Mouse (Mus musculus): ENCODE results near the gene Pf4. TPM values are rescaled to one million over a fixed set of nuclear protein-coding genes. Genes with fewer than 3 reads are reported as not detected.
"Not testable (repeated sequence)": the region's sequence is repeated elsewhere in the genome, so short reads cannot be mapped to it uniquely, and the experiment has no call there.

Gene Pf4
- polyA plus RNA-seq, 1 experiment = 5.0 TPM

DNA sequence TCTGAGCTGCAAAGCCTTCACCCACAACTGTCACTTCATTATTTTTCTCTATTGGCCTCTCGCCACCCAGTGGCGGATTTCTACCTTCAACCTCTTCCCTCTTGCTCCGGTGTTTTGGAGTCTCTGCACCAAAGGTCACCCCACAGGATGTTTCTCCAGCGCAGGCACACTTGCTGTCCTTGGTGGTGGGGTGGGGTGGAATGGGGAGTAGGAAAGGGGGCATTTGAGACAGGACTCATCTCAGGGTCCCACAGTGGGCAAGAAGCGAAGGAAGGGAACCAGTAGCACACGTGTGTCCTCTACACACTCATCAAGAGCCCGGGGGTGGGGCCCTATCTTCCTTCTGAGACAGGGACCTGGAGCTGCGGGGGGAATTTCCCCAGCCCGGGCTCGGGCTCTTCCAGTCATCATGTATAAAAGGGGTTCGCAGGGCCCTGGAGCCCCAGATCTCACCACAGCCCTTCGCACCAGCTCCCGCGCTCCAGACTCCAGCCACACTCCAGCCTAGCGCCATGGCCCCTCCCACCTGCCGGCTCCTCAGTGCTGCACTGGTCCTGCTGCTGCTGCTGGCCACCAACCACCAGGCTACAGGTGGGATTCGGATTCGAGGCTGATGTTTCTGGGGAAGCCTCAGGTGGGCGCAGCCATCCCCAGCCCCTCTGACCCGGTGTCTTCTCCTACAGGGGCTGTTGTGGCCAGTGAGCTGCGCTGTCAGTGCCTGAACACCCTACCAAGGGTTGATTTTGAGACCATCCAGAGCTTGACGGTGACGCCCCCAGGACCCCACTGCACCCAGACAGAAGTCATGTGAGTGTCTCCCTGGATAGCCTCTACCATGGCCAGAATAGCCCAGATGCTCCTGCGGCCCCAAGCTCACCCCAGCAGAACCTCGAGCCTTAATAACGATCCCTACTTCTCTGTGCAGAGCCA lies 13.7 kb downstream of the Pf4 start, which contains the start of gene Cxcl3:
TSS of gene Cxcl3 (plus strand) at position 445 of the 930 bp plus-strand sequence.
- peak in 1 of 2 experiments; percentile 9 for DNase-seq (ENCODE audit: extremely low spot score in 1 of 2, low spot score in 1 of 2)

DNA sequence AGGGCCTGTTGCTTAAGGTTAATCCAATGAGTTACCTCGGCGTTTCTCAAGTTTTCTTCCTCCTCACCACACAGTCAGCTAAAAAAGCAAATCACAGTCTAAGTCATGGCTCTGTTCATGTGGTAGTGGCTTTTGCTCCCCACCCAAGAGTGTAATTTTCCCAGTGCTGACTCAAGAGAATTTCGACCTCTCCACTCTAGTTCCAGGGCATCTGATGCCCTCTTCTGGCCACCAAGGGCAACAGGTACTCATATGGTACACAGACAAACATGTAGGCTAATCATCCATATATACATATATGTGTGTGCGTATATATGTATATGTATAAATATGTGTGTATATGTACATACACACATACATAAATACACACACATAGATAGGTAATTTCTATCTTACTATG lies 15.9 kb downstream of the Pf4 start:
- no peak for DNase-seq (ENCODE audit: extremely low spot score in 1 of 2, low spot score in 1 of 2)

DNA sequence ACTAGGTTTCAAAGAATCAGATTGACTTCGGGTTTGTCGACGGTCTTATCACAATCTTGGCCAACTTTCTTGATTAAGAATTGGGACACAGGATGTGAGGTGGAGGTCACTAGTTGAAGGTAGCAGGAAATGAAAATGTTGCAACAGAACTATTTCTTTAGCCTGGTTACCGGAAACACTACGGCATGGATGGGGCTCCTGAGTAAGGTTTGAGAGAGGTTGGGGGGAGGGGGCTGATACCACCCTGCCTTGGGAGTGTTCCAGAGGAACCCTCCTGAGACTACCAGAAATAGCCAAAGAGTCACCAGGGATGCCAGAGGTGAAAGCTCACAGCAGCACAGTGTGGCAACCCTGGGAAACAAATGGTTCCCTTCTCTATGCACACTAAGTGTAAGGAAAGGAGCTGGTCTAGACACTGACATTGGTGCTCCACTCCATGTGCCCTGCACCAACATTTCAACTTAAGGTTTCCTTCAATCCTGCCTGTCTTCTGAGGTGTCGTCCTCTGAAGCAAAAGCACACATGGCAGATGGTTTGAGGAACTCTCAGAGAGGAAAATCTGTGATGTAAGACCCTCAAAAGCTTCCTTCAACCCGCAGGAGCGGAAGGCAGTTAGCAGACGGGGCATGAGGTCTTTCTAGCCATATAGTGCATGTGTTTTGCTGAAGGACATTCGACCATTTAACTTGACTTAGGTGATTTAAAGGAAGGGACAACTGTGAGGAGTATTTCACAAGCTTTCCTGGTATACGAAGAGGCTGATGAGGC lies 17.3 kb downstream of the Pf4 start:
- DNase-seq (ENCODE audit: extremely low spot score in 1 of 2, low spot score in 1 of 2) = no peak

DNA sequence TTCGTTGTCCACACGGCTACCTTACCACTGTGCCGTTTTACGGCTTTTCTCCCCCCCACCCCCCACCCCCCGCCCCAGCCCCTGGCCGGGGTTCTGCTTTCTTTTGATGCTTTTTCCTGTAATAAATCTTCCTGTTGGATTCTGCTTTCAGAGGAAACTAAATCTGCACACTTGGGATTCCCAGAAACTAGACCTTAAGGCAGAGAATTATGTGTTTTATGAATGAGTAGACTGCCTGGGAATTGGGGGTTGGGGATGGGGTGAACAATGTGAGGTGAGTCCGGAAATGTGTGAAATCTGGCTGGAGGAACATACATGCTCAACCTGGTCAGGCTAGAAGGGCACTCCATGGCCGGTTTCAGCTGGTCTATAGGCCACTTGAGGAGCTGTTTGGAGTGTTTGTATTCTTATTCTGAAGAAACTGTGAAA lies 17.9 kb downstream of the Pf4 start:
- DNase-seq (ENCODE audit: extremely low spot score in 1 of 2, low spot score in 1 of 2) = no peak

DNA sequence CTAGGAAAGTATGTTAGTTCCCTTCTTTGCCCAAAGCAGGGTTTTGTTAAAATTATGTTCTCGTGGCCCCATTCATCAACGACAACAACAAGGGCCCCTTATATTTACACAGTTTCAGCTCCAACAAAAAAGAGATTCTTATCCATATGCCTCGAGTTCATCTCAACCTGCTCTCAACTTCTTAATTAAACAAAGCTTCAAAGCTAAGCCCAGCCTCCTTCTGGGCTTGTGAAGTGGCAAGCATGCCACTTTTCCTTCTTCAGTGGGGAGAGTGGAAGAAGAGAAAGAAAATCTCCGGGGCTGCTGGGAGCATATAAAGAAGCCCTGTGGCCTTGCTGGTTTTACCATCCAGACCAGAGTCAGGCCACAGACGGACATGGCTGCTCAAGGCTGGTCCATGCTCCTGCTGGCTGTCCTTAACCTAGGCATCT lies 22.0 kb downstream of the Pf4 start, which contains the start of gene Cxcl15:
TSS of gene Cxcl15 (plus strand) at position 340 of the 431 bp plus-strand sequence.
- no peak for DNase-seq (ENCODE audit: extremely low spot score in 1 of 2, low spot score in 1 of 2)

DNA sequence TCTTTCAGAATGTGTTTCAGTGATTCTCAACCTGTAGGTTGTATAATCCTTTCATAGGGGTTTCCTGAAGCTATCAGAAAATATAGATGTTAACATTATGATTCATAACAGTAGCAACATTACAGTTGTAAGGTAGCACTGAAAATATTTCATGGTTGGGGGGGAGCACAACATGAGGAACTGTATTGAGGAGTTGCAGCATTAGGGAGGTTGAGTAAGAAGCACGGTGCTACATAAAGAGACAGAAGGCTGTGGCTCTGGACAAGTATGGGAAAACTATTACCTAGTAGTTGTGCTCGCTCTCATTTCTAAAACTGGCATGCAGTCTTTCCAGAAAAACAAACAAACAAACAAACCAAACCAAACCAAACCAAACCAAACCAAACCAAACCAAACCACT lies 23.2 kb downstream of the Pf4 start:
- DNase-seq (ENCODE audit: extremely low spot score in 1 of 2, low spot score in 1 of 2) = not testable (repeated sequence)

DNA sequence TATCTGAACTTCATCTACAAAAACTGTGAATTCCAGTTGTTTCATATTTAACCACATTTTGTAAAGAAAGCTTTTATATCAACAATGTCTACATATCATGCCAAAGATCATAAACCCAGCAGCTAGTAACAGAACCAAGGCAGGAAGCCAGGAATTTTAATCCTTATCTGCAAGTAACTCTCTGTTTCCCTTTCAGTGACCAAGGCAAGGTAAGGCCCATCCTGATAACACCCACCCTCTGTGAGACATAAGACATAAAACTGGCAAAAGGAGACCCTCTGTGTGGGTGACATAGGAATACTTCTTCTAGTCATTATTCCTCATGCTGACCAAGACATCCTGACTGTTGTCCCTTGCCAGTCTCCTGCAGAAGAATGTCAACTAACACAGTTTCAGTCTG lies 32.3 kb downstream of the Pf4 start:
- no peak for DNase-seq (ENCODE audit: extremely low spot score in 1 of 2, low spot score in 1 of 2)

DNA sequence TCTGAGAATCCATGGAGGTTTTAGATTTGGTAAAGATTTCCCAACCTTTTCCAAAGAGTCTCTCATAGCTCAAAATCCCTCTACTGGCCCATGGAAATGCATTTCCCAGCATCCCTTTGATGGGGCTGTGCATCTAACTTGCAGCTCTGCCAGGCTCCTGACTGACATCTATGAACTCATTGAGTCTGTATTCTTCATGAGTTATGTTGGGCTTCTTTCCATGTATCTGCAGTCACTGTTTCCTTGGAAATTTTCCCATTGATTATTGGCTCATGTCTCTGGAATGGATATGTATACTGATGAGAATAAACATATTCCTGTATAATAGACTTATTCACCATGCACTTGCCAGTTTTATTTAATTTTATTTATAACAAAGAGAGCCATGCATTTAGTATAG lies 33.8 kb downstream of the Pf4 start:
- DNase-seq (ENCODE audit: extremely low spot score in 1 of 2, low spot score in 1 of 2) = no peak

DNA sequence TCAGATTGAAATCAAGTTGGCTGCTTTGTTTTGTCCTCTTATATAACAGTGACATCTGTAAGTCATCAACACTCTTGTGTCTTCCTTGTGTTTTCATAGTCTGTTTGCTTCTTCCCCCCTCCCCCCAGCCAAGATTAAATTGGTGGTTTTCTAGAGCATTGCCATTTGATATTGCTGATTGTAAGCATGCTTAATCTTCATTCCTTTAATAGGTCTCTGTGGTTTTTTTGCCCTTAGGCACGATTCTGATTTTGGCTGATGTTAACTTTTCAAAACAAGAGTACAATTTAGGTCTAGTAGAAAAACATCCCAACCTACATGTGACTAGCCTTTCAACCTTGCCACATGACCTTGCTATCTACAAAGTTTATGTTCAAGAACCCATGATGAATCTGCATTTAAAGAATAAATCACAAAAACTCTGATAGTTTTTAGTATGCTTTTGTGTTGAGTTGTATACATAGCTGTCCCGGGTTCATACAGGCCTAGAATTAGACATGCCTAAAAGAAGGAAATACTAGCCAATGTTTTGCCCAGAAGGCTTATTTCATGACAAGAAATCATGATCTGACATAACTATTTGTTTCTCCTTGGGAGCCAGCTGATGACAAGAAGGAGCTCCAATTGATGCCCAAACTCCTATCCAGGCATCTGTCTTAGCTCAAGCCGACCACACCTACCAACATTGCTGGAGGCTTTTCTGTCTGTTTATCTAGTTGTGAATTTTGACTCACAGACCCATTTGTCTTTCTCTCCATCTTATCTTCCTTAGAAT lies 35.1 kb downstream of the Pf4 start:
- no peak for DNase-seq (ENCODE audit: extremely low spot score in 1 of 2, low spot score in 1 of 2)

DNA sequence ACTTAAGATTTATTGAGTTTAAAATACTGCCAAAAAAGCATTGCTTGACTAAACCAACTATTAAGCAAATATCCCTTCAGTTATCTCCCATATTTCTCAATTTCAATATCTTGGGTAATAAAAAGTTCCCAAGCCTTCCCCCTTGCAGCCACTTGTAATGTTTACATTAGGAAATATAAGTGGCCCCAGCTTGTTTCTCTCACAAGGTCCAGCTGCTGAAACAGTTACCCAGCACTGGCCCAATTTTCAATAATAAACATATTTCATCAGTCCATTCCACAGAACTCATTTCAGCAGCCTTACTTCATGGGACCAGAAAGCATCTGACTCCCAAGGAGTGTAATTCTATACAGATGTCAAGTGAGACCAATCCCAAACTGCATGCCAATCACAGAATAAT lies 47.5 kb downstream of the Pf4 start:
- no peak for DNase-seq (ENCODE audit: extremely low spot score in 1 of 2, low spot score in 1 of 2)

Other genes starting within 250 kb of the Pf4 start
- 0.04 and 0.10 TPM in 2 replicates for gene 5830473C10Rik, start 211.3 kb upstream of the Pf4 start, polyA plus RNA-seq (2012; rRNA removed)
- 0.32 and 0.34 TPM in 2 replicates for gene Rassf6, start 131.8 kb upstream of the Pf4 start, polyA plus RNA-seq (2012; rRNA removed)
- gene Cxcl5, start 13.1 kb upstream of the Pf4 start, polyA plus RNA-seq (2012; rRNA removed) = 1.5 and 1.6 TPM in 2 replicates
- 0.13 and 0.22 TPM in 2 replicates for gene Ppbp, start 3.9 kb upstream of the Pf4 start, polyA plus RNA-seq (2012; rRNA removed)
- not detected in 2 replicates for gene Cxcl3, start 13.7 kb downstream of the Pf4 start, polyA plus RNA-seq (2012; rRNA removed)
- gene Cxcl15, start 22.1 kb downstream of the Pf4 start, polyA plus RNA-seq (2012; rRNA removed) = not detected in 2 replicates
- gene Cxcl1, start 118.8 kb downstream of the Pf4 start, polyA plus RNA-seq (2012; rRNA removed) = 0.32 and 0.46 TPM in 2 replicates
- gene Cxcl2, start 131.4 kb downstream of the Pf4 start, polyA plus RNA-seq (2012; rRNA removed) = 0.08 TPM in 1 of 2 replicates, not detected in the other
- 19.0 and 23.6 TPM in 2 replicates for gene Mthfd2l, start 158.7 kb downstream of the Pf4 start, polyA plus RNA-seq (2012; rRNA removed)